Mouse (Mus musculus) heart, postnatal 25 days (tissue): ENCODE data around the gene Usp47. TPM values are rescaled to one million over a fixed set of nuclear protein-coding genes. Genes with fewer than 3 reads are reported as not detected.
A peak's percentile ranks its signal among the peaks of the same experiment; 100 is the strongest.

Source experiments
- DNase-seq: peaks from one replicate; pipeline ENCODE4 v3.0.0; 2022; ENCODE audit warnings: low spot score
- intact Hi-C: fragments of 180-260 bp; cut with DNase I; formaldehyde crosslinking; loops from one replicate; pipeline ENCODE4 v1.15.1; 2025
- total RNA-seq, 2 experiments: library from RNA; stranded (reverse); gene quantifications; 2 replicates each; pipeline ENCODE4 v1.2.3; 2021

Gene Usp47
- 10 to 100 TPM; 74.6 to 78.0 TPM for total RNA-seq

DNA sequence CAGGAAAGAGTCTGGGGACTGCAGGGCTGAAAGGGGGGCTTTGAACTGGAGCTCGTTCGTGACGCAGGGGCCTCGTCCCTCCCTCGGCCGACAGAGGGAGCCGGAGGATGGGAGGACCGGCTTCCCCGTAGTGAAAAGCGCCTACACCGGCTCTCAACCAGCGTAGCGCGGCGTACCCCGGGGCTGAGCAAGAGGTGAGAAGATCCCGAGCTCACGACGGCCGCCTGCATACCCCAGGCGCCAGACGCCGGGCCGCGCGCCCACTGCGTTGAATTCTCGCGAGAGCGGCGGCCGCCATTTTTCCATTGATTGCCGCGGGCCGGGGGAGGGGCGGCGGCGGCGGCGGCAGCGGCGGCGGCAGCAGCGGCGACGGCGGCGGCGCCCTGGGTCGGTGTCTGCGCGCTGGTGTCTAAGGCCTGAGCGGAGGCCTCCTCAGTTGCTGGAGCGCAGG, at the start of gene Usp47:
Gene Usp47 (plus strand): TSS at position 355 of the 451 bp plus-strand sequence.
- peak; percentile 66 for DNase-seq
- intact Hi-C loops = no loop called here

DNA sequence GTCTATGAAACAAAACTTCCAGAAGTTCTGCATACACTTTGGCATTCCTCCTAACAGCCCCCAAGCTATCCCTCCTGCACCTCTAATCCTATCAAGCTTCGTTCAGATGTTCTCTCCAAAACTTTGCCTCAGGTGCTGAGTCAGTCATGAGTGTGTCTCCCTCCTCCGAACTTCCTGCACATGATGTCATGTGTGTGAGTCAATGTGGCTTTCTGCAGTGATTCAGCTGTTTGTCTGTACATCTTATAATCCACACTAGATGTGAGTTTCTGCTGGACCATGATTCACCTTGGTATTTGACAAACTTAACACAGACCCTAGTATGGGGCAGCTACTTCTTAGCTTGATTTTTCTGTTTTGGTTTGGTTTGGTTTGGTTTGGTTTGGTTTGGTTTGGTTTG, 46.9 kb upstream of the Usp47 start:
- intact Hi-C loops = no loop called here

DNA sequence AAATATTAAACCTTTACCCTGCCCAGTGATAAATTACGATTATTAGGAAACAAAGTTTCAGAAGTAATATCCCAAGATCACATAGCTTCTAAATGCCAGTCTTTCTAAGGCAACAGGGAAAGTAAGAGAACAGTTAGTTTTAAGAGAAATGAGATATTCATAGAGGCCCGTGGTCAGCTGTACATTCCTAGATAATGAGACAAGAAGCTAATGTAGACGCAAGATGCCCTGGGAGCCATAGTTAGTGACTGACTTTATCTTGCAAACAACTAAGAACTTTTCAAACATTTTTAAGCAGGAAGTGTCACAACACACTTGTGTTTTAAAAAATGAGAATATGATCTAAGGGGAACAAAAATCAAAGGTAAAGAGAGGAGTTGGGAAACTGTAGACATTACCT, 45.4 kb upstream of the Usp47 start:
- intact Hi-C loops = no loop called here
- no peak for DNase-seq

More for the DNA sequence above, 46.9 kb upstream of the Usp47 start:
- no peak for DNase-seq

DNA sequence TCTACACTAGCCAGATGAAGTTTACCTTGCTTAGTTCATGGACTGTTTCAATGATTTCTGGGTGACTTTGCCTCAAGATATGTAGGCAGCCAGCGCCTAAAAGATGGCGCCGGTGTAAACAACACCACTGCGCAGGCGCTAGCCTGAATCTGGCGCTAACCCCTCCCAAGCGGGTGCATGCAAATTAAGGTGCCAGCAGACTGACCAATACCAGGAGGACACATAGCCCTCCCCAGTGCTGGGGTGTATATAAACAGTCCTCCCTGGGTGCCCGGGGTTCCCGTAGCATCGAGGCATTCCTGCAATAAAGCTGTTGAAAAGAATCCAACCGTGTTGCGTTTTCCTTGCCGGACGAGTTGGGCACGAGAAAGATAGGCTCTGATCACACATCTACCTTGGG, 41.0 kb upstream of the Usp47 start:
- intact Hi-C loops = no loop called here
- DNase-seq = no peak

DNA sequence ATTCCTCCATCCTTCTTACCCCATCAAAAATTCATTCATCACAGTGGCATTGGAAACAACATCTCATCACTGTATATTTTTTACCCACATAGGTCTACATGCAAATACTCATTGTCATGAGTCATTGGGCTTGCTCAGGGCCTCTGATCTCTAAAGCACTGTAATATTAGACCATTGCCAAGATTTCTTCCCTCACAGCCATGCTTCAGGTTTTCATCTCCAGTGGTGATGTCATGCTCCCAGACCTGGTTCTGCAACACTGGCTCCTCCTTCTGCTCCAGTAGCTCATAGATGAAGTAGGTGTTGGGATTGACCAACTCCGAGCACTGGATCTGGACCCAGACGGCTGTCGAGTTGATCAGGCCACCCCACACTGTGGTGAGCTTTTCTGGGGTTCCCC, 38.8 kb upstream of the Usp47 start:
- no peak for DNase-seq
- intact Hi-C loops = no loop called here

DNA sequence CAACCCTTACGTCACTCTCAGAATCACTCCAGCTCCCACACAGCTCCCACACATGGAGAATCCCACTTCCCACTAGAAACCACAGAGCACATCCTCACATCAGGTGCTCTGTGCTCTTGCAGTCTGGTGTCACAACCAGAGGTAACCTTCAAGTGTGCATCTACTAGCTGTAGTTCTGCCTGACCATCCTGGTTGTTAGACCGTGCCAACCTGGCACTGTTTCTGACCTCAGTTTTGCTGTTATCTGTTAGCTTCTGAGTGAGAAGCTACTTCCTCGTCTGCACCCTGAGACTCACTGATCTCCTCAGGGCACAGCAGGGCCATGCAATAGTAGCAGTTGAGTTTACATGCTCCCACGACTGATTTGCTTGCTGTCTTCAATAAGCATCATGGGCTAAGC, 38.0 kb upstream of the Usp47 start:
- no peak for DNase-seq
- intact Hi-C loops = no loop called here

DNA sequence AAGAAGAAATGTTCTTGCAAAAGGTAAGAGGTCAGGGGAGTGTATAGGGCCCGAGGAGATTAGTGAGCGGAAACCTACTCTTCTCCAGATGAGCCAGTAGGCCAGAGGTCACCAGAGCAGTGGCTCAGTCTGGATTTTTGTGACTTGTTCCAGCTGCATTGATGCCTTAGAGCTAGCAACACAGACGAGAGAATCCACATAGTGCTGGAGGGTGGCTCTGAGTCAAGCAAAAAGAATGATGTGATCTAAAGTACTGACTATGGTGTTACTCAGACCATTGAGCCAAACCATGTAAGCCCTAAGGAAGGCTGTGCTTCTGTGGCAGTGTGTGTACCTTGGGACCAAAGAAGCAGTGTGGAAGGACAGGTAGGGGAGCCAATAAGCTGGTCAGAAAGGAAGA, 36.4 kb upstream of the Usp47 start:
- intact Hi-C loops = no loop called here
- DNase-seq = no peak

DNA sequence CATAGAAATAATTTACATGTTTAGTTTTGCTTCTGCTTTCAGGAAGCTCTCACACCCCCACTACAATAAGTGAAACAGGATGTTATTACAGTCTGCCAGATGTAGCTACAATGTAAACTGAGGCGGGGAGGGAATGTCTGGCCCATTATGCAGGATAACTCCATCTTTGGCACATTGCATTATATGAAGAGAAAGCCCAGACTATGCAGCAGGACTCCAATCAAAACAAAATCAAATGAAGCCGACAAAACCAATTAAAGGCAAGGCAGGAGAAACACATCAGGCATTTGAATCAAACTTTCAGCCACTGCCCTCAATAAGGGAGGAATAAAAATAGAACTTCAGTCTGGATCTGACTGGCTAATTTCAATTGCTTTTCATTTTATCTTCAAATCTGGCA, 25.9 kb upstream of the Usp47 start:
- intact Hi-C loops = no loop called here
- no peak for DNase-seq

DNA sequence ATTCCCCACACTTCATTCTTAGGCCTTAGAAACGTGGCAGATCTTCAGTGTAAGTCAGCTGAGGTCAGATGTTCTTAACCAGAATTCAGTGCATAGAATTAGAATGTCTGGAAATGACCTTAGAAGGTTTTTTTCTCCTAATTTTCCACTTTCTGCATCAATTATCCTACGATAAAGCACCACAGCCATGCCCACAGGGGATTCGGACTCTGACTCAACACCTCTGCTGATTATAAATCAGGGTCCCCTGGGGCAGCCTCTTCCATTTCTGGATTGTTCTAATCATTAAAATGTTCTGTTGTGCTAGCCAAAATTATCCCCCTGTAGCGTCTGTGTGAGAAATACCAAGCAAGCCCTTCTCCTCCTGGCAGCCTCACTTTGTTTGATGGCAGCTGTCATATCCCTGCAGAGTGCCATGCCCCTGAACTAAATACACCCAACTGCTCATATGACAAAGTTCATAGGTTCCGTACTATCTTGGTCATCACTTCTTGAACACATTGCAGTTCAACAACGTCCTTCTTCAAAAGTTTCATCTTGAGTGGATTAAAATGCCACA, 24.8 kb upstream of the Usp47 start:
- no peak for DNase-seq
- intact Hi-C loops = no loop called here

DNA sequence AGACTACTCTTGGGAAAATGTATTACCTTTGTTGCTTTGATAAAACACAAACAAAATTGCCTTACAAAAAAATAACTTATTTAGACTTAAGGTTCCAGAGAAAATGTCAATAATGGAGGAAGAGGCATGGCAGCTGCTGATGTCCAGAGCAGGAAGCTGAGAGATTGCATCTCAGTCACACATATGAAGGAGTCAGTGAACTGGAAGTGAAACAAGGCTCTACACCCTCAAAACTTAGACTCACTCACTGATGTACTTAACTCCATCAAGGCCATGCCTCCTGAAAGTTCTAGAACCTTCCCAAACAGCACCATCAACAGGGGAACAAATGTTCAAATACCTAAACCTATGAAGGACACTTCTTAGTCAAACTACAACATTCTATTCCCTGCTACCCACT, 23.9 kb upstream of the Usp47 start:
- no peak for DNase-seq
- intact Hi-C loops = no loop called here

DNA sequence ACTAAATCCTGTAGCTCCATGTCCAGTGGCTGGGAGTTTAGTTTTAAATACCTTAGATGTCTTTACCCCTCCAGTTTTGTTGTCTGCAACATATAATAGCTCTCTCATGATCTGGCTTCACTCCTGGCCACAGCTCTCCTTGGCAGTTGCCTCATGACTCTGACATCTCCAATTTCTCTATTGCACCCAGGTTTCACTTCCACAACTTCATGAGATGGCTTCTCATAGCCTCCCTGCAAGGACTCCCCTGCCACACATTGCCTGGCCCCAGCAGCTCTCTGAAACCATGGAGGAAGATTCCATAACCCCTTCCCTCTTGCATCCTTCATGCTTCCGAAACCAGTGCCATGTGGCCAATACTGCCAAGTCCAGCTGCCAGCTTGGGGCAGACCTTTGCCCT, 23.1 kb upstream of the Usp47 start:
- no peak for DNase-seq
- intact Hi-C loops = no loop called here

DNA sequence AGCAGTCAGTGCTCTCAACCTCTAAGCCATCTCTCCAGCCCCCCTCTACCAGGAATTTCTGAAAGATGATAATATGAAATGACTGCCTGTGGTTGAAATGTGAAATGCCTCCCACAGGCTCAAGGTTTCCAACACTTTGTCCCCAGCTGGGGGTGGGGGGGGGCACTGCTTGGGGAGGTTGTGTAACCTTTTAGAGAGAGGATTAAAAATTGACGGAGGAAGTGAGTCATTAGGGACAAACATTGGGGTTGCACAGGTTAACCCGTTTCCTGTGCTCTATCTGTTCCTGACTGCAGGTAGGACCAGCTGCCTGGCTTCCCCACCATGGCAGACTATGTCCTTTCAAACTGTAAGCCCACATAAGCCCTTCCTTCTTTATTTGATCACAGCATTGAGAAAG, 12.8 kb upstream of the Usp47 start:
- no peak for DNase-seq
- intact Hi-C loops = no loop called here

DNA sequence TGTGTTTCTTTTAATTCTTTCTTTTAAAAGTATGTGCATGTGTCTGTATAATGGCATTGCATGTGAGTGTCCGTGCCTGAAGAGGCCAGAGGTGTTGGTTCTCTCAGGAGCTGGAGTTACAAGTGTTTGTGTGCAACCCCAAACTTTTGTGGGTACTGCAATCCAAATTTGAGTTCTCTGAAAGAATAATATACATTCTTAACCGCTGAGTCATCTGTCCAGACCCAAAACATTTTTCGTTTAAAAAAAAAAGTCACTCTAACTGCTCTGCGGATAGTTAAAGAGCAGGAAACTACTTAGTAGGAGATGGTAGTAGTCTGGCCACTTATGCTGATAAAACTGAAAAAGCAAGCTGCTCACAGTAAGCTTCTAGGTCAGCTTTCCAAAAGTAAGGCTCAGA, 12.3 kb upstream of the Usp47 start:
- DNase-seq = no peak
- intact Hi-C loops = no loop called here

DNA sequence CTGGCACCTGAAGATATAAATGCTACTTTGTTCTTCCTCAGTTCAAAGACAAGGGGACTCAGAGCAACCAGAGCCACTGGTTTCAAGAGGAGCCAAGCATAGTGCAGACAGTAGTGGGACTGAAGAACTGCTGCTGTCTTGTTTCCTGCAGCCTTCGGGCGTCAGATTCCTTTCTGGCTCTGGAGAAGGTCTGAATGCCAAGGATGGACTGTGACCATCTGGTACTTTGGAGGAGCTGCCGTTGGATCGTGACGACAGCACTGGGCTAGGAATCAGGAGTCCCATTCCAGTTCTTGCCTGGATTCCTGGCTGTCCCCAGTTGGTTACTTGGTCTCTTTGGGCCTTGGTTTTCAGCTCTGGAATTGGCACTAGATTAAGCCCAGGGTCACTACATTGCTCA, 11.2 kb upstream of the Usp47 start:
- intact Hi-C loops = no loop called here
- DNase-seq = peak; percentile 47

DNA sequence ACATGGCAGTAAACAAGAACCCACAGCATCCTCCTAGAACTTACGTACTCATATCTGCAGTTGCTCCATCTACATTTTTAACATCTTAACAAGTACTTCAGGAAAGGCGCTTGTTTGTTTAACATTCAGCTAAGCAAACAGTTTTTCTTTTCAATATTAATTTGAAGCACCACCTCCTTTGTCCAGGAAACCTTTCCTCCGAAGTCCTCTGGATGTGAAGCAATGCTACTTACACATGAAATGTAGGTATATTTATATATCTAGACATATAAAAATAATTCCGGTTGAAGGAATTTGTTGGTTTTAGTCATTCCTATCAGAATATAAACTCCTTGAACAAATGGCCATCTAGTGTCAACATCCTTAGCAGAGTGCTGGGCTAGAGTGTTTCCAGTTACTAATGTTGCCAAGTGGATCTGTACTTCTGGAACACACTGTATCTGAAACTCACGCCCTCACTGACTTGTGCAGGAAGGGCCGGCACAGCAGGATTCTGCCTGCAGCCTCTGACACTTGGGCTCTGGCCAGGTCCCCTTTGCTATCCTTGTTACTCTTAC, 10.6 kb upstream of the Usp47 start:
- intact Hi-C loops = no loop called here
- no peak for DNase-seq

DNA sequence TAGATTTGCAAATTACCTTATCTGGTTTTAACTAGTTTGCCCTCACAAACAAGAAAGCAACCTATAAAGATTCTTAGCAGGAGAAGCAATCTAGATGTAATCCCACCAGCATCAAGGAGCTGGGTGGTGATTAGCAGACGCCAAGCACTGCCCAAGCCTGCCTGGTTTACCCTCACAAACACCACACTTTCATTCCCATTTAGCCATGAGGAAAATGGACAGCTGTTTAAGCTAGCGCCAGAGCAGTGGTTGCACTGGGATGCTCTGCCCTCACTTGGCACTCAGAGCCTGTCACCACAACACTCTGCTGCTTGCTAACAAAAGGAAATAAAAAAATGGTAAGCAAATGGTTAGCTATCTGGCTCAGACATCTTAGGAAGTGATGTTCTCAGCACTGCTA, 9.2 kb upstream of the Usp47 start:
- no peak for DNase-seq
- intact Hi-C loops = no loop called here

DNA sequence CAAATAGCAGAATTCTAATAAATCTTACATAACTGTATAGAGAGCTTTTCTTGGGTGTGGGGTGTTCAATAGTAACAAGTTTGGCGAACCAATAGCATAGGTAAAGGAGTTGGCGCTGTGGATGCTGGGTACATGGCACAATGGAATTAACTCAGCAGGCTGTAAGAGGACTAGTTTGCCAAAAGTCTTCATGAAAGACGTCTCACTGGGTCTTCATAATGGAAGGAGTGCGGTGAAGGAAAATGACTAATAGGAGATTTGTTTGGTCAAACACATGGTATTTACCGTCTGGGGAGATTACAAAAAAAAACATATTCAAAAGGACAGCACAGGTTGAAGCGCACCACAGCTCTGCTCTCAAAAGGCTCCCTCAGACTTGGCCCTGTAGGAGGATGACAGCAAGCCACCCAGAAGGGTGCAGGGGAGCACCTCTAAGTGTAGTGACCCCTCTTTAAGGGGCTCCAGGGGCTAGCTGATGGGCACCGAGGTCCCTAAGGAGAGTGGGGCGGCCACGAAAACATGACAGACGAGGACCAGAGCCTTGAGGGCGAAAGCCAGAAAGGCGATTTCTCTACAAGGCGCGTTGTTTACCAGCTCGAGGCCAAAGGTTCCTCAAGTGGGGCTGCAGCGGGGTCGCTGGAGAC, 676 bp upstream of the Usp47 start:
- DNase-seq = no peak
- intact Hi-C loops = no loop called here

DNA sequence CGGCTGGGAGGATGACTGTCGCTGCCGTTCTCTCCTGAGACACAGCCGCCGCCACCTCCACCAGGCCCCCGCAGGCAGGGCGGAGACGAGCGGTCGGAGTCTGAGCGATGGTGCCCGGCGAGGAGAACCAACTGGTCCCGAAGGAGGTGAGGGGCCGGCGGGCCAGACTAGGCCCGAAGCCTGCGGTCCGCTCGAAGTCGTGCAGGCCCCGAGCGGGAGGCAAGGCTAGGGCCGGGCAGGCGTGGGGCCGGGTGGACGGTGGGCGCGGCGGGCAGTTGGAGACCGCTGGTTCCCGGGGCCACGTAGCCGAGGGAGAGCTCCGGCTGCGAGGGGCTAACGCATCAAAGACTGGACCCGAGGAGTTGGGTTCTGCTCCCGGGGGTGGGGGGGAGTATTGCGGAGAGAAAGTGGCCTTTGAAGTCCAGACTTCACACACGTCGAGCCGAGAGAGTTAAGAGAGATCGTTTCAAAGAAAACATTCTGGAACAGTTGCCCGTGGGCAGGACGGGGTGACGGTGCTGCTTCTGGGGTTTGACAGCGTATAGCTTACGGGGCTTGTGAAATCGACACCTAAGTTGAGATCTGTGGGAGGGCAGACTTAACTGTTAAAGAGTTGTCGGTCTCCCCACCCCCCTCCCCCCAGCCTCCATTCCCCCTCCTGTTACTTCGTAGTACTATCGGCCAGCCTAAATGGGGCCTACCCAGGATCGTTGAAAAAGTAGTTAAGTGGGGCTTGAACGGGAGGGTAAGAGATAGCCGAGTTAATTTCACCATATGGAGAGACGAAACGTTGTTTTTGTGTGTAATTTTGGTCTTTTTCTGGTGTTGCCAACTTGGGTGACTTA, 519 bp downstream of the Usp47 start:
- intact Hi-C loops = no loop called here
- no peak for DNase-seq

DNA sequence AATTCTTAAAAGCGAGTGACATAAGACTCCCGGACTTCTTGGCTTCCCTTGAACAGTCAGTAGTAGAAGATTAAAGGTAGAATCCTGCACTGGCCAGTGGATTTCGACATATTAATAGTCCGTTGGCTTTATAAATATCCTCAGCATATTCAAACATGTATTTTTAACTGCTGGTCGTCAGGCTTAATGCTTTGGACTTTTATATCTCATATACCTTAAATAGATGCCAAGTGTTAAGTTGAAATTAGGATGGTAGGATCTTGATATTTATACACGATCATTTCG, 1.1 kb downstream of the Usp47 start:
- intact Hi-C loops = no loop called here
- DNase-seq = no peak

DNA sequence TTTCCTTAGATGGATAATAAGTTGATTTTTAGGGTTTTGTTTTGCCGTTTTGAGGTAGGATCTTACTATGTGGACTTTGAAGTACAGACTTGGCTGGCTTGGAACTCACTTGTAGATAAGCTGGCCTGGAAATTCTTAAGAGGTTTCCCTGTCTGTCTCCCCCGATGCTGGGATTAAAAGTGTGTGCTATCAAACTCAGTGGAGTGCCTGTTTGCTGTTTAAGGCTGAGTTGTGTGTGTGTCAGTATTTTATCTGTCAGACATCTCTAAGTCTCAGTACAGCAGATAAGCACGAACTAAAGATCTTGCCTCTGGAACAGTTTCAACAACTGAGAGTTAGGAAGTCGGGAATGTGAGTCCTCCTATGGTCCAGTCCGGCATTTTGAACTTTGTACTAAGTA, 1.6 kb downstream of the Usp47 start:
- DNase-seq = no peak
- intact Hi-C loops = no loop called here

DNA sequence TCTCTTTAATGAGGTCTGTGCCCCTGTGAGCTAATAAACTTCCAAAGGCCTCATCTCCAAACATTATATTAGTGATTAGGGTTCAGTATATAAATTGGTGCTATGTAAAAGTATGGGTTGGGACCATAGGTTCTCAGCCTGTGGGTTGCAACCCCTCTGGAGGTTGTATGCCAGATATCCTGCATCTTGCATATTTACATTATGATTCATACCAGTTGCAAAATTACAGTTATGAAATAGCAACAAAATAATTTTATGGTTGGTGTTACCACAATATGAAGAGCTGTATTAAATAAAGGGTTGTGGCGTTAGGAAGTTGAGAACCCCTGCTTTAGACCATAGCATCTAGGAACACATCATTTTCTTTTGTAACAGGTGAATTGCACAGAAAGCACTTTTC, 7.3 kb downstream of the Usp47 start:
- intact Hi-C loops = no loop called here
- no peak for DNase-seq
